Mouse (Mus musculus) frontal cortex, postnatal 14 days (tissue): ENCODE results near the gene Tmem174.
A peak's percentile ranks its signal among the peaks of the same experiment; 100 is the strongest.

Experiments
- DNase-seq, 2 experiments: peaks; one replicate each; pipeline ENCODE4 v3.0.0; 2022; ENCODE audit warnings: low spot score in 2 of 2

Tmem174 gene

DNA sequence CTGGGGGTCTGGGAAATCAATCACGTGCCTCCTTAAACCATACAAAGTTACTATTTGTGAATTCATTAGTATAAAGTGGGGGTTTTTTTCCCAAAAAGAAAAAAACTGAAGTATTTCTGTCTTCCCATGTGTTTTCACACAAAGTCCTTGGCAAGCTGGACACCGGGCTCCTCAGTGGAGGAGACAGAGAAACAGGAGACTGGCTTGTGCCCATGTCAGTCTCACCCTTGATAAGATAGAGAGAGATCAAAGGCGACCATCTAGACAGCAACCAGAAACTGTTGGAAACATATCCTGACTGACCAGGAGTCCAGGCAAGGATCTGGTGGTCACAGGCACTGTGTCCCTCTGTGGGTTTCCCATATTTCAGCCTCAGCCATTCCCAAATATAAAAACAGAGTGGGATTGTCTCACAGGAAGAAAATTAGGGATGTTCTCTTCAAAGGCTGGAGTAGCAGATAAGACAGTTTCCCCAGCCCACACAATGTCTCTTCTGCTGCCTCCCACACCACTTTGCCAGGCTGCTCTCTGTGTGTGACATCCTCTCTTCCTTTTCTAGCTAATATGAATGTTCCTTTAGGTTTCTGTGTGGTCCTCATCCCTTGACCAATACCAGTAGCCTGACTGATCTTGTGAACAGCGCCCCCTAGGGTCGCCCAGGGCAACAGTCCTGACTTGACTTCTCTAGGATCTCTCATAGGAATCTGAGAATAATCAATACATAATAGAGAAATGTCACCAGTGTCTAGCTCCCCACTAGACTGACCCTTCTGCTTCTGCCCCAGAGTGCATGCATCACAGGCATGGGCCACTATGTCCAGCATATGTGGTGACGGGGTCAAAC, 3.3 kb downstream of the Tmem174 start:
- DNase-seq, result no peak

- no peak for DNase-seq
Measured at GRCm38 (mm10) chr13:98632306-98632942, 4.8 kb downstream of the Tmem174 start.

DNA sequence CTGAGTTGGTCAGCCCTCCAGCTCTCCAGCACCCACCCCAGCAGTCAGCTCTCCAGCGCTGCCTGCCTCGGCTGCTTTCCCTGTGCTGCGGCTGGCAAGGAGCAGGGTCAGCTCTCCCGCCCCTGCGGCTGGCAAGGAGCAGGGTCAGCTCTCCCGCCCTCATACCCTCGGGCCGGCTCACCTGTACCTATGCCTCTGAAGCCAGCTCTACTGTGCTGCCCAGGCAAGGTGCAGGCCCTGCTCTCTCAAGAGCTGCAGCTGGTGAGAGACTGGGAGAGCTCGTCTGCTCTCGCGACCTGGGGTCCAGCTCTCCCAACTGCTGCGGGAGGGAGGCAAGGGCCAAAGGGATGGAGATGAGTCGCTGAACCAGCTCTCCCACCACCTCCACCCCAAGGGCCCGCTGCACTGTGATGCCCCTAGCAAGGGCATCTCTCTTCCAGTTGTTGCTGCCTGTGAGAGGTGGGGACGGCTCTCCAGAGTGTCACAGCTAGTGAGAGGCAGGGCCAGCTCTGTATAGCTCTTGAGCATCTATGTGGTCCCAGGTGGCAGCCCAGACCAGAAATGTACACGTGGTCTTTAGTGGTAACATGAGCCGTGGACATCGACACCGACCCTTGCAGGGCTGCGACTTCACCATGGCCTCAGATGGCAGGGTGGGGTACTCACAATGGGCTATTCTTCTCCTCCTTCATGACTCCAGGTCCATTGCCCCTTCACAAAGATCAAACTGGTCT, 5.9 kb downstream of the Tmem174 start:
- DNase-seq, result no peak

DNA sequence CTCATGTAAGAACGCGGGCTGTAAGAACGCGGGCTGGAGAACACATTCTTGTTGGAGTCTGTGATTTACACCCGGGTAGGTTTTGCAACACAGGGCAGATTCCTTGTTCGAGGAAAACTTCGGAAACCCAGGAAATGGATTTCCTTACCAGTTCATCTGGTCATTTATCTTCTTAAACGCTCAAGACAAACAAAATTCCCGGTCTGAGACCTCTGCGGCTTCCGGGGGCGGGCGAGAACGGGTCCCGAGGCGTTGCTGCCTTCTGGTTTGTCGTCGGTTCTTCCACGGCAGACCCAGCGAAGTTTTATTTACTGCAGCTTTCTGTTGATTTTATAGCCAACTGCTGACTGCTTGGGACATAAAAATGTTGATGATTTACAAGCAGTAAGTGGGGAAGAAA, 10.5 kb downstream of the Tmem174 start:
- no peak for DNase-seq

DNA sequence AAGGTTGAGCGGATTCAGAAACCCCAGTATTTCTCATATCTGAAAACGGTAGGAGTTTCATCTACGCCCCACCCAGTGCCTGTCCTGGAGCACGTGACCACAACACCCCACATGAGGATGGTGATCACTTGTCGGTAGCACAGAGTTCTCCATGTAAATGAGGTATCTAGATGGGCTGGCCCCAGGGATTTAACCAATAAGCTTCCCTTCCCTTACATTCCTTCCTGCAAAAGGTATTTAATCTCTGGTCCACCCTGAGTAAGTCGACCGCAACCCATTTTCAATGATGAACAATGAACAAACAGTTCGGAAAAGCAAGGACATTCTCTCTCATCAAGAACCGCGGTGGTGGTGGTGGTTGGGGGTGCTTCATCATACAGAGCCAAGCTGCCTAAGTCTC, 12.7 kb downstream of the Tmem174 start:
- DNase-seq, result no peak

DNA sequence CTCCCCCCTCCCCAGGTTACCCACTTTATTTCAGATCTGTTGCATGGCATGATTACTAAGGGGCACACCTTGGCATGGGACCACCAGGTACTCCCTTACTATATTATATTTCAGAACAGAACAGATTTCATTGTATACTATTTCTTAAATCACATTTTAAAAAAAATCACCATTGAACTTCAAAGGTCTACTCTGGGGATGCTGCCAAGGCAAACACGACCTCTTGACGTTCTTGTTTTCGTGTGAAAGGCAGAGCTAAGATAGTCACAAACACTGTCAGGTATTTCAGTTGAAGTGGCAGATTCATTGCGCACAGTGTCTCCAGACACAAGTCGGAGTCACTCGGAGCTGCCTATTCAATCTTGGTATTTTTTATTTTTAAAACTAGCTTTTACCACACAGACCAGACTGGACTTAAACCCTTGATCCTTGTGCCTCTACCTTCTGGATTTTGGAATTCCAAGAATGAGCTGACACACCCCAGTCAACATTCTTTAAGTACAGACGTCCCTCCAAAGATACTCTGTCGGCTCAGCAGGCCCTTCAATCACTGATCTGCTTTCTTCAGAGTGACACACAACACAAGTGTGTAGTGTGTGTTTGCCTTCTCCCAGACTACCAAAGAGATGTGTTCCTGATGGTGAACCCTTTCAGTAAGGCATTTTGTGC, 14.2 kb downstream of the Tmem174 start:
- DNase-seq, result no peak

GRCm38 (mm10) chr13:98617429-98618067, 19.7 kb downstream of the Tmem174 start:
- no peak for DNase-seq

- no peak for DNase-seq
Measured at GRCm38 (mm10) chr13:98607885-98608477, 29.2 kb downstream of the Tmem174 start.

- DNase-seq, result no peak
Measured at GRCm38 (mm10) chr13:98603799-98604198, 33.4 kb downstream of the Tmem174 start.

DNA sequence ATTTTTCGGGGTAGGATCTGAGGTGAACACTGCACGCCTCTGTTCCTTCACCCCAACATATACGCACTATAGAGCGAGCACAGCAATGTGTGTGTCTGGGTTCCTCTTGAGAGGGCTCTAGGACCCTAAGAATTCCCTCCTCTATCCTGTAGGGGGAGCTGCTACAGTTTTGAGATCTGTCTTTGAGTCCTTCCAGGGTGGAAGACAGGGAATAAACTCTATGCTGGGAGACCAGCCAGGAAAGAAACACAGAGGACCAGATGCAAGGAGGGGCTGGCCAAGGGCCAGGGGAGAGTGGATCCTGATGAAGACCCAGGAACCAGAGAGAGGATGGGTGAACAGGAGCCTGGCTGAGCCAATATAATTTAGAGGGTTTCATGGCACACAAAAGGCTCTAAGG, 40.5 kb downstream of the Tmem174 start:
- no peak for DNase-seq

DNA sequence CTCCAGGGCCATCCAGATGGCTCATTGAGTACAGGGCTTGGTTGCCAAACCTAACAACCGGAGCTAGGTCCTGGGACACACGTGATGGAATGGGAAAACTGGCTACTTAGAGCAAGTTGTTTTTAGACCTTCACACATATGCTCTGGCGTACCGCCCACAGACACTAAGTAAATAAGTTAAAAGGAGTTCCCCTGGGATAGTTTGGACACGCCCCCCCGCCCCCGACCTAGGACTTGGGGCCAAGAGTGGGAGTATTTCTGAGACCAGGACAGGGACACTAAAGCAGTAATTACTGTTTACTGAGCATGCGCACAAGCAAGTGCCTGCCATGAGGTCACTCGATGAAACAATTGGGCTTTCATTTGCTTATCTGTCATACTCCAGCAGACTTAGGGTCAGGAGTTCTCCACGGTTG, 42.5 kb downstream of the Tmem174 start:
- no peak for DNase-seq

- no peak for DNase-seq
Measured at GRCm38 (mm10) chr13:98593938-98594539, 43.2 kb downstream of the Tmem174 start.

DNA sequence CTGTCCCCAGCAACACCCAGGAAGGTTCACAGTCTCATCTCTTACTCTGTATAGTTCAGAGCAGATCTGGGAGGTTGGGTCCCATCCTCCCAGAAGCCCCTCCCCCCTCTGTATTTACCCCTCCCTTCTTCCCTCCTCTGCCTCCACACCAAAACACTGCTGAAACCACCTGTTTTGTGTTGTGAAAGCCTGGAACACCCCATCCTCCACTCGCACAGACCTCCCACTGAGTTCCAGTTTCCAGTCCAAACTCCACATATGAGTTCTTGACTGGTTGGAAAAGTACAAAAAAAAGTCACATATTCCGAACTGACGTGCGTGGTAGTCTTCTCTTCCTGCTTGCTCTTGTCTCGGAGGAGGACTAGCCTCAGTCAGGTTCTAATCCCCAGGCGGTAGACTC, 45.8 kb downstream of the Tmem174 start:
- DNase-seq, result no peak

DNA sequence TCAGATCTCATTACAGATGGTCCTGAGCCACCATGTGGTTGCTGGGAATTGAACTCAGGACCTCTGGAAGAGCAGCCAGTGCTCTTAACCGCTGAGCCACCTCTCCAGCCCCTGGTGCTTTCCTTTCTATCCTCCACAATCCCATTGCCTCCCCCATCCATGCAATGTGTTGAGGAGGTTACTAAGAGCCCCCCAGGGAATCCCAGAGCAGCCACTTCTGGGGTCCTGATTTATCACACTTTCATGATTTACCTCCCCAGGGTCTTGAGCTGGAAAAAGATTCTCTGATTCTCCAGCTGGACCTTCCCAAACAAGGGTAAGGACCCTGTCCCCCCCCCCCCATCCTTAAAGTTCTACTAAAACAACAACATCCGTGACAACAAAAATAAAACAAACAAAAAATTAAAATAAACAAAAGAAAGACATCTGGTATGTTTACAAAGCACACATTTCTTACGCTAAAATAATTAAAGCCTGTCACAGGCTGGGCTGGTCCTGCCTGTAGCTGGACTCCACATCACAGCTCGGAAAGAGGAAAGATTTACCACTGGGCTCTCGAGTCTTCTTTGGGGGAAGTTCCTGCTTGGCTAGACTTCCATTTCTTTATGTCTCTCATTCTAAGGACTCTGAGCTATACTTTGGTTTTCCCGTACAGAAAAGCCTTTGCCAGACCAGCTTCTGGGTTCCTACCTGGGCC, 46.4 kb downstream of the Tmem174 start:
- DNase-seq, result no peak

- no peak for DNase-seq
Measured at GRCm38 (mm10) chr13:98589572-98589971, 47.6 kb downstream of the Tmem174 start.

GRCm38 (mm10) chr13:98588951-98589501, 48.2 kb downstream of the Tmem174 start:
- DNase-seq, result peak; percentile 32 to 51

DNA sequence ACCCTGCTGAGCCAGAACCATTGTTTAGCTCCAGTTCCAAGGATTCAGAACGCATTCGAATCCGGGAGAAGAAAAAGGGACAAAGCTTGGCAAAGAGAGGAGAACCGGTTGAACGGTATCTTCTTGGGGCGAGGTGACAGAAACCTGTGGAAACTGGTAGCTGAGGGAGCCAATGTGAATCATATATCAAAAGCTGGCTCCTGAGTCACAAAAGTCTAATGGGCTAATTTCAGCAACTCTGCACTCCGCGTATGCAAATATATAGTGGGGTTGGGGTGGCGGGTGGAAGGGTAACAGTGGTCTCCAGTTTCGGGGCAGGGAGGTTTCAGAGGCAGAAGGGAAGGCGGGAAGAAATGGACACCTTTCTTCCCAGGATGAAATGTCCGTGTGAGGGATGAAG, 48.7 kb downstream of the Tmem174 start:
- no peak for DNase-seq

DNA sequence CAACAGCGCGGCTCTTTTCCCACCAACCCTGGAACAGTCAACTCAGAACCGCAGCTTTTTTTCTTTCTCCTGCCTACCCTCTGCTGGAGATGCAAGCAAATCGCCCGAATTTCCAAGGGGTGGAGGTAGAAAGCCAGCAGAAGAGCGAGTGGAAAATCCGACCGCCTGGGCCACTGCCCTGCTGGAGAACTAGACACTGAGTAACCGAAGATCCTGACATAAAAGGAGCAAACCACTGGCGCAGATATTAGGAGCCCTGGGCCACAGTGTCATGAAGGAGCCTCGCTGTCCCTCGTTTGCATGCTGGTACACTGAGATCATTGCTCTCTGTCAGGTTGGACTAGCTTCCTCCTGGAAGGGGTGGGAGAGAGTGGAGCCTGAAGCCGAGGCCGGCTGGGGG, 49.6 kb downstream of the Tmem174 start:
- no peak for DNase-seq

GRCm38 (mm10) chr13:98586817-98587575, 50.2 kb downstream of the Tmem174 start:
- no peak for DNase-seq
